Mouse (Mus musculus) heart, adult 2 months (tissue): ENCODE results near the gene Pex5l.

Experiments
- CTCF ChIP-seq: fragments of 200-600 bp; IDR thresholded peaks from 2 replicates; pipeline ENCODE4 v1.8.1; 2022; ENCODE audit warnings: antibody characterized with exemption, mild to moderate bottlenecking, moderate library complexity
- POLR2A ChIP-seq: fragments of 200-500 bp; IDR thresholded peaks from 2 replicates; pipeline ENCODE4 v1.6.1; 2011; ENCODE audit warnings: mild to moderate bottlenecking, low read depth, low read length, control low read depth; ENCODE audit not compliant: insufficient read depth

- TF ChIP-seq CTCF (no peak), POLR2A (no peak)
Measured at GRCm38 (mm10) chr3:32987806-32988205, 155.2 kb downstream of the Pex5l start.
